Mouse (Mus musculus) urinary bladder, postnatal 0 days (tissue): ENCODE measurements around the gene Dbx1. TPM values are rescaled to one million over a fixed set of nuclear protein-coding genes. Genes with fewer than 3 reads are reported as not detected.

Experiments
- polyA plus RNA-seq: library from polyadenylated mRNA; unstranded; fragments of >200 nt; fragmentation: Nextera tagmentation; extraction: Ambion mirVana; gene quantifications from 2 replicates; pipeline ENCODE4 v1.2.1, GENCODE M21; 2015

Dbx1 gene
- polyA plus RNA-seq, result not detected in 2 replicates

DNA sequence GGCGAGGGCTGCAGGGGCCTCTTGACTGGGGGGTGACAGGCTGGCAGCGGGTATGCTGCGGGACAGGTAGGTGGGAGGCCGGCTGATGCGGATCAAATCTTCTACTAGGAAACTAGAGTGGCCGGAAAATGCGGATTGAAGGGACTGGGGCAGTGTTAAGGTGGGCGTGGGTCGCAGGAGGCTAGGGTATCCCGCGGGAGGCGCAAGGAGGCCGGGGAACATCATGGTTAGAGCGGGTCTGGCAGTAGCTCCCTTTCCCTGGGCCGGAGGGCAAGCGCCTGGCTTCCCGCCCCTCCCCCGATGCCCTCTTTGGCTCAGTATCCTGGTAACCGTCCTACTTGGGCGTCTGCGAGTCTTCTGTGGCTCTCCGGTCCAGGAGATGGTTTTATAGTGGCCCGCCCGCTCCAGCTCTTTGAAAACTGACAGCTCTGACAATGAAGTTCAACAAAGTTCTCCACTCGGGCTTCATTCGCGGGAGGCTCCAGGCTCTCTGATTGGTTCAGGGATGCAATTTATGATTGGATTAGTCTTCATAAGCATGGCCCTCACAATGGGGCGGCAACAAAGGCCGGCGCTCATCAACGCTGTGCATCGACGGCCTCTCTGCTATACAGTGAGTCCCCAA, at the start of gene Dbx1:
TSS of gene Dbx1 (minus strand) at position 359 of the 625 bp plus-strand sequence.

Other genes starting within 250 kb of the Dbx1 start
- gene Htatip2, start 122.3 kb upstream of the Dbx1 start, polyA plus RNA-seq, result 33.8 and 36.3 TPM in 2 replicates
- 25.4 and 27.5 TPM in 2 replicates for gene Prmt3, start 141.5 kb upstream of the Dbx1 start, polyA plus RNA-seq